Mouse (Mus musculus) heart, postnatal 0 days (tissue): Measurements from ENCODE around the gene Tcf21.

Source experiments
- CTCF ChIP-seq: IDR thresholded peaks from 2 replicates; pipeline ENCODE4 v1.5.1; 2016; ENCODE audit warnings: antibody characterized with exemption, control low read depth, low read depth
- EP300 ChIP-seq: IDR thresholded peaks from 2 replicates; pipeline ENCODE4 v1.6.1; 2016; ENCODE audit warnings: antibody characterized with exemption, low read depth

- TF ChIP-seq CTCF (peak; percentile 35), EP300 (no peak)
These were observed 38.1 kb upstream of the Tcf21 start for GRCm38 (mm10) chr10:22858111-22858510.
